Mouse (Mus musculus) stomach, embryonic 14.5 days (tissue): Measurements from ENCODE around the gene Gm9780. TPM values are rescaled to one million over a fixed set of nuclear protein-coding genes. Genes with fewer than 3 reads are reported as not detected.
"Not testable (repeated sequence)": the region's sequence is repeated elsewhere in the genome, so short reads cannot be mapped to it uniquely, and the experiment has no call there.

Experiments used
- ATAC-seq: fragments of 200-750 bp; cut with Nextera tagmentation; 2 replicates; pipeline ENCODE4 v1.8.0; 2017; ENCODE audit warnings: low read depth, moderate TSS enrichment; ENCODE audit not compliant: insufficient number of reproducible peaks, insufficient read depth, low FRiP score
- H3K27ac ChIP-seq: fragments of 300-500 bp; sonication (generic); 2 replicates; pipeline ENCODE4 v1.5.1; 2014; ENCODE audit warnings: mild to moderate bottlenecking, low read length, moderate library complexity, mixed read lengths
- H3K27me3 ChIP-seq: fragments of 300-500 bp; sonication (generic); 2 replicates; pipeline ENCODE4 v1.6.1; 2014; ENCODE audit warnings: low read length, control low read depth, mixed read lengths; ENCODE audit not compliant: control insufficient read depth, insufficient read depth
- H3K36me3 ChIP-seq: fragments of 300-500 bp; sonication (generic); 2 replicates; pipeline ENCODE4 v1.6.1; 2014; ENCODE audit warnings: mild to moderate bottlenecking, control low read depth, low read length, moderate library complexity, mixed read lengths; ENCODE audit not compliant: control insufficient read depth, insufficient read depth
- H3K4me1 ChIP-seq: fragments of 300-500 bp; sonication (generic); 2 replicates; pipeline ENCODE4 v1.6.1; 2014; ENCODE audit warnings: low read length, control low read depth, mixed read lengths; ENCODE audit not compliant: control insufficient read depth, insufficient read depth
- H3K4me2 ChIP-seq: fragments of 300-500 bp; sonication (generic); replicated peaks from 2 replicates; pipeline ENCODE4 v1.6.1; 2014; ENCODE audit warnings: low read depth, low read length, control low read depth
- H3K4me3 ChIP-seq: fragments of 300-500 bp; sonication (generic); 2 replicates; pipeline ENCODE4 v1.5.1; 2014; ENCODE audit warnings: low read depth, low read length, control low read depth
- H3K9ac ChIP-seq: fragments of 300-500 bp; sonication (generic); replicated peaks from 2 replicates; pipeline ENCODE4 v1.6.1; 2014; ENCODE audit warnings: low read depth, mild to moderate bottlenecking, control low read depth, low read length, moderate library complexity, mixed read lengths
- H3K9me3 ChIP-seq: fragments of 300-500 bp; sonication (generic); 2 replicates; pipeline ENCODE4 v1.6.1; 2016; ENCODE audit warnings: low read depth, low read length, control low read depth; ENCODE audit not compliant: control insufficient read depth
- WGBS: fragments of 180-500 bp; shearing (Covaris S2); extraction: QIAGEN DNeasy Blood & Tissue Kit; methylation state at CpG from one replicate; pipeline ENCODE4 v1.1.7; 2014; 5-methylcytosine and 5-hydroxymethylcytosine counted together
- polyA plus RNA-seq: library from polyadenylated mRNA; unstranded; fragments of >200 nt; fragmentation: Nextera tagmentation; extraction: Ambion mirVana; gene quantifications from 2 replicates; pipeline ENCODE4 v1.2.1, GENCODE M21; 2014

Gm9780 gene
- polyA plus RNA-seq, 1 experiment from 2014 or later = 36.3 TPM

DNA sequence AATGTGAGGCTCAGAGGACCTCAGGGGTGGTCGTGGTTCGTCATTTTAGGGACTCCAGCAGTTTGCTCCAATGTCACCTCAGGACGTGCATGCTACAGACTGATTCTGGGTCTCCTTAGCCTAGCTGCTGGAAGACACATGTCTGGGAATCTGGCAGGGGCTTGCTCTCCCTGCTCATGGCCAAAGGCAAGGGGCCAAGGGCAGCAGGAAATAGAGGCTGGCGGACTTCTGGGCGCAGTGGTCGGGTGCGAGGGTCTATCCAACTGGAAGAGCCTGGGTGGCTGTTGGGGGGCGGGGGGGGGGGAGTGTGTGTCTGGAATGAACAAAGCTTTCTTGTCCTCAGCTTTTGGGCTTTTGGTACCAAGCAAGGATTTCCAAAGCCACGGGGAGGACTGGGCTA, 6.3 kb upstream of the Gm9780 start:
- H3K4me3 ChIP-seq, H3K9ac ChIP-seq, H3K27ac ChIP-seq, H3K4me2 ChIP-seq, H3K9me3 ChIP-seq, H3K27me3 ChIP-seq, H3K36me3 ChIP-seq, H3K4me1 ChIP-seq, ATAC-seq: not testable (repeated sequence)
- no CpG with 5 or more reads among the region's 9 CpGs for WGBS

- not testable (repeated sequence) for H3K27me3 ChIP-seq, H3K27ac ChIP-seq, H3K4me3 ChIP-seq, ATAC-seq, H3K9me3 ChIP-seq, H3K9ac ChIP-seq, H3K4me1 ChIP-seq, H3K36me3 ChIP-seq, H3K4me2 ChIP-seq
- WGBS = no CpG with 5 or more reads among the region's 8 CpGs
Observed at GRCm38 (mm10) chr14:26047026-26047425, 4.5 kb upstream of the Gm9780 start.

DNA sequence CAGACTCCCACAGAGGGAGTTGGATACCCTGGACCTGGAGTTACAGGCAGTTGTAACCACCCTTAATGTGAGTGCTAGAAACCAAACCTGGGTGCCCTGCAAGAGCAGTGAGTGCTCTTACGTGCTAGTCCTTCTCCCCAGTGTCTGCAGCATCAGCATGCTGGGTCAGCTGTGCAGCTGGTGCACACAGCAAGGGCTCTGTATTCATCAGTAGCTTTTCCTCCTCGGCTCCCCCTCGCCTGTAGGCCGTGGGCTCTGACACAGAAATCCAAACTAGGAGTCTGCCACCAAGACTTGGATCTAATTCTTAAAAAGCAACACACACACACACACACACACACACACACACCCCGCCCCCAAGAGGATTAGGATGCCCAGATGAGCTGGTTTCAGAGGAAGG, 2.5 kb upstream of the Gm9780 start:
- H3K27ac ChIP-seq, H3K4me3 ChIP-seq, H3K4me2 ChIP-seq, H3K9me3 ChIP-seq, H3K9ac ChIP-seq, H3K4me1 ChIP-seq, ATAC-seq, H3K36me3 ChIP-seq, H3K27me3 ChIP-seq: not testable (repeated sequence)
- no CpG with 5 or more reads among the region's 5 CpGs for WGBS

GRCm38 (mm10) chr14:26035439-26035838, 7.1 kb downstream of the Gm9780 start:
- not testable (repeated sequence) for H3K27ac ChIP-seq, H3K4me2 ChIP-seq, H3K9me3 ChIP-seq, H3K27me3 ChIP-seq, H3K4me1 ChIP-seq, ATAC-seq, H3K36me3 ChIP-seq, H3K9ac ChIP-seq, H3K4me3 ChIP-seq
- WGBS = no CpG with 5 or more reads among the region's 6 CpGs

- not testable (repeated sequence) for H3K4me3 ChIP-seq, H3K27me3 ChIP-seq, H3K4me1 ChIP-seq, H3K4me2 ChIP-seq, H3K36me3 ChIP-seq, H3K27ac ChIP-seq, H3K9ac ChIP-seq, H3K9me3 ChIP-seq
- peak; percentile 83; the same call in 1 of the 2 replicates for ATAC-seq
- no CpG with 5 or more reads among the region's 3 CpGs for whole genome bisulfite sequencing
Observed at GRCm38 (mm10) chr14:26034364-26034763, 8.1 kb downstream of the Gm9780 start.

DNA sequence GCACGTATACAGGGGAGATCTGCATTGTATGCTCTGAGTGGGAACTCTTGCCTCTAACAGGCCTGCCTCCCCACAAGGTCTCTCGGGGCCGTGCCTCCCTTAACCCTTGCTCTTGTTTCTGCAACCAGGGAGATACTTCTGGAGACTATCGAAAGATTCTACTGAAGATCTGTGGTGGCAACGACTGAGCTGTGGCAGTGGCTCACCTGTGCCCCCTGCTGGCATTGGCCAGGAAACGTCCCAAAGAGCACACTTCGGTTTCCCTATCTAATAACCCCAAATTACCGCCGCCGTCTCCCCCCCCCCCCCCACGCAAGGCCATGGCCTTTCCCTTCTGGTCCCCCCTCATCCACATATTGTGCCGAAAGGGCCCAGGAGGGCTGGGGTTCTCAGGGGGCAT, 16.9 kb downstream of the Gm9780 start:
- not testable (repeated sequence) for H3K36me3 ChIP-seq, H3K4me2 ChIP-seq, H3K9me3 ChIP-seq, H3K27ac ChIP-seq, ATAC-seq, H3K27me3 ChIP-seq, H3K4me3 ChIP-seq, H3K9ac ChIP-seq, H3K4me1 ChIP-seq
- no CpG with 5 or more reads among the region's 12 CpGs for WGBS

GRCm38 (mm10) chr14:26022831-26023230, 19.7 kb downstream of the Gm9780 start:
- H3K4me2 ChIP-seq, H3K4me1 ChIP-seq, H3K9ac ChIP-seq, H3K36me3 ChIP-seq, H3K4me3 ChIP-seq, H3K9me3 ChIP-seq, ATAC-seq, H3K27me3 ChIP-seq, H3K27ac ChIP-seq: not testable (repeated sequence)
- no CpG with 5 or more reads among the region's 6 CpGs for WGBS

- not testable (repeated sequence) for H3K9me3 ChIP-seq, H3K4me1 ChIP-seq, H3K4me2 ChIP-seq, H3K27me3 ChIP-seq, H3K4me3 ChIP-seq, H3K36me3 ChIP-seq, H3K27ac ChIP-seq, H3K9ac ChIP-seq, ATAC-seq
- WGBS = no CpG with 5 or more reads among the region's 9 CpGs
Observed at GRCm38 (mm10) chr14:26021555-26021954, 21.0 kb downstream of the Gm9780 start.

DNA sequence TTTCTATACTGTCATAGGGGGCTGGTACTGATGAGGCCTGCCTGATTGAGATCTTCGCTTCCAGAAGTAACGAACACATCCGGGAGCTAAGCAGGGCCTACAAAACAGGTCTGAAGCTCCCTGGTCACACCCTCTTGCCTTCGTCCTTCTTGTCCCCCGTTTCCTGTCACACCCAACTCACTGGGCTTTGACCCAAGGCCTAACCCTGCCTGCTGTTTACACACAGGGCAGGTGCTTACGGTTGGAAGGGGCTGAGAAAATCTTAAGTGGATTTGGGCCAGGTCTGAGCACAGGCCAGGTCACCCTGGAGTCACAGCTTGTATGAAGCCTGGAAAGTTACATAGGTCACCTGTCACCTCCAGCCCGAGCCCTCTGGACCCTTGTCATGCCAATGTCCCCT, 26.1 kb downstream of the Gm9780 start:
- H3K4me2 ChIP-seq, H3K9ac ChIP-seq, H3K27me3 ChIP-seq, H3K4me1 ChIP-seq, H3K36me3 ChIP-seq, ATAC-seq, H3K27ac ChIP-seq, H3K4me3 ChIP-seq, H3K9me3 ChIP-seq: not testable (repeated sequence)
- no CpG with 5 or more reads among the region's 7 CpGs for WGBS
